Mouse (Mus musculus): ENCODE data around the gene Gan. TPM values are rescaled to one million over a fixed set of nuclear protein-coding genes. Genes with fewer than 3 reads are reported as not detected.
A peak's percentile ranks its signal among the peaks of the same experiment; 100 is the strongest.

The Gan gene
- total RNA-seq, 2 experiments from 2014 or later: 18.1 to 29.7 TPM

- peak; percentile 50 for ATAC-seq (replicated peaks; ENCODE audit: low FRiP score, poor library complexity, severe bottlenecking)
Measured at GRCm38 (mm10) chr8:117198141-117198935, 40.4 kb downstream of the Gan start.

GRCm38 (mm10) chr8:117199658-117200057, 41.7 kb downstream of the Gan start:
- ATAC-seq (replicated peaks; ENCODE audit: low FRiP score, poor library complexity, severe bottlenecking): no peak

- 0 out of 2 replicates have a peak, but pooled peaks have one; percentile 2 for ATAC-seq (replicated peaks; ENCODE audit: low FRiP score, poor library complexity, severe bottlenecking)
Measured at GRCm38 (mm10) chr8:117200346-117200745, 42.4 kb downstream of the Gan start.

- peak; percentile 64 for ATAC-seq (replicated peaks; ENCODE audit: low FRiP score, poor library complexity, severe bottlenecking)
Measured at GRCm38 (mm10) chr8:117200803-117201202, 42.9 kb downstream of the Gan start.

GRCm38 (mm10) chr8:117201221-117202017, 43.5 kb downstream of the Gan start:
- peak; percentile 33 for ATAC-seq (replicated peaks; ENCODE audit: low FRiP score, poor library complexity, severe bottlenecking)

GRCm38 (mm10) chr8:117203085-117203484, 45.1 kb downstream of the Gan start:
- ATAC-seq (replicated peaks; ENCODE audit: low FRiP score, poor library complexity, severe bottlenecking): no peak

GRCm38 (mm10) chr8:117205884-117206283, 47.9 kb downstream of the Gan start:
- peak; percentile 60 for ATAC-seq (replicated peaks; ENCODE audit: low FRiP score, poor library complexity, severe bottlenecking)

GRCm38 (mm10) chr8:117206636-117207035, 48.7 kb downstream of the Gan start:
- no peak for ATAC-seq (replicated peaks; ENCODE audit: low FRiP score, poor library complexity, severe bottlenecking)

GRCm38 (mm10) chr8:117209150-117209549, 51.2 kb downstream of the Gan start:
- ATAC-seq (replicated peaks; ENCODE audit: low FRiP score, poor library complexity, severe bottlenecking): no peak

- ATAC-seq (replicated peaks; ENCODE audit: low FRiP score, poor library complexity, severe bottlenecking): no peak
Measured at GRCm38 (mm10) chr8:117212100-117212499, 54.2 kb downstream of the Gan start.

GRCm38 (mm10) chr8:117217724-117218123, 59.8 kb downstream of the Gan start:
- no peak for ATAC-seq (replicated peaks; ENCODE audit: low FRiP score, poor library complexity, severe bottlenecking)

- no peak for ATAC-seq (replicated peaks; ENCODE audit: low FRiP score, poor library complexity, severe bottlenecking)
Measured at GRCm38 (mm10) chr8:117222396-117222795, 64.5 kb downstream of the Gan start.

- peak; percentile 95 for ATAC-seq (replicated peaks; ENCODE audit: low FRiP score, poor library complexity, severe bottlenecking)
Measured at GRCm38 (mm10) chr8:117224630-117225029, 66.7 kb downstream of the Gan start.

GRCm38 (mm10) chr8:117226306-117226705, 68.4 kb downstream of the Gan start:
- ATAC-seq (replicated peaks; ENCODE audit: low FRiP score, poor library complexity, severe bottlenecking): no peak

GRCm38 (mm10) chr8:117227339-117227738, 69.4 kb downstream of the Gan start:
- no peak for ATAC-seq (replicated peaks; ENCODE audit: low FRiP score, poor library complexity, severe bottlenecking)

GRCm38 (mm10) chr8:117233199-117233598, 75.3 kb downstream of the Gan start:
- no peak for ATAC-seq (replicated peaks; ENCODE audit: low FRiP score, poor library complexity, severe bottlenecking)

- no peak for ATAC-seq (replicated peaks; ENCODE audit: low FRiP score, poor library complexity, severe bottlenecking)
Measured at GRCm38 (mm10) chr8:117236531-117236930, 78.6 kb downstream of the Gan start.

- ATAC-seq (replicated peaks; ENCODE audit: low FRiP score, poor library complexity, severe bottlenecking): no peak
Measured at GRCm38 (mm10) chr8:117240326-117240725, 82.4 kb downstream of the Gan start.

- ATAC-seq (replicated peaks; ENCODE audit: low FRiP score, poor library complexity, severe bottlenecking): no peak
Measured at GRCm38 (mm10) chr8:117240841-117241494, 83.0 kb downstream of the Gan start.

- ATAC-seq (replicated peaks; ENCODE audit: low FRiP score, poor library complexity, severe bottlenecking): no peak
Measured at GRCm38 (mm10) chr8:117241848-117242247, 83.9 kb downstream of the Gan start.
